Mouse (Mus musculus) heart, embryonic 15.5 days (tissue): Measurements from ENCODE around the gene Utrn. TPM values are rescaled to one million over a fixed set of nuclear protein-coding genes. Genes with fewer than 3 reads are reported as not detected.

Source experiments
- ATAC-seq: fragments of 200-750 bp; cut with Nextera tagmentation; replicated peaks from 2 replicates; pipeline ENCODE4 v1.8.0; 2017; ENCODE audit warnings: low read depth, moderate TSS enrichment; ENCODE audit not compliant: insufficient number of reproducible peaks, insufficient read depth, low FRiP score
- H3K27ac ChIP-seq: fragments of 300-500 bp; sonication (generic); 2 replicates; pipeline ENCODE4 v1.5.1; 2015; ENCODE audit warnings: mild to moderate bottlenecking, inconsistent platforms
- H3K27me3 ChIP-seq: fragments of 300-500 bp; sonication (generic); 2 replicates; pipeline ENCODE4 v1.6.1; 2015; ENCODE audit warnings: inconsistent platforms
- H3K36me3 ChIP-seq: fragments of 300-500 bp; sonication (generic); 2 replicates; pipeline ENCODE4 v1.6.1; 2015; ENCODE audit warnings: mild to moderate bottlenecking, inconsistent platforms
- H3K4me1 ChIP-seq: fragments of 300-500 bp; sonication (generic); replicated peaks from 2 replicates; pipeline ENCODE4 v1.6.1; 2015; ENCODE audit warnings: inconsistent platforms
- H3K4me2 ChIP-seq: fragments of 300-500 bp; sonication (generic); 2 replicates; pipeline ENCODE4 v1.6.1; 2015; ENCODE audit warnings: inconsistent platforms, mild to moderate bottlenecking, moderate library complexity
- H3K4me3 ChIP-seq: fragments of 300-500 bp; sonication (generic); 2 replicates; pipeline ENCODE4 v1.5.1; 2015; ENCODE audit warnings: mild to moderate bottlenecking, inconsistent platforms
- H3K9ac ChIP-seq: fragments of 300-500 bp; sonication (generic); 2 replicates; pipeline ENCODE4 v1.6.1; 2015; ENCODE audit warnings: mild to moderate bottlenecking, inconsistent platforms
- H3K9me3 ChIP-seq: fragments of 300-500 bp; sonication (generic); replicated peaks from 2 replicates; pipeline ENCODE4 v1.6.1; 2016; ENCODE audit warnings: inconsistent platforms
- WGBS: fragments of 180-500 bp; shearing (Covaris S2); methylation state at CpG from one replicate; pipeline ENCODE4 v1.1.7; 2015; ENCODE audit warnings: mixed read lengths; 5-methylcytosine and 5-hydroxymethylcytosine counted together
- polyA plus RNA-seq: library from polyadenylated mRNA; unstranded; fragments of >200 nt; fragmentation: Nextera tagmentation; extraction: Ambion mirVana; gene quantifications from 2 replicates; pipeline ENCODE4 v1.2.1, GENCODE M21; 2015

Utrn gene
- polyA plus RNA-seq, 1 experiment from 2014 or later: 58.8 TPM

DNA sequence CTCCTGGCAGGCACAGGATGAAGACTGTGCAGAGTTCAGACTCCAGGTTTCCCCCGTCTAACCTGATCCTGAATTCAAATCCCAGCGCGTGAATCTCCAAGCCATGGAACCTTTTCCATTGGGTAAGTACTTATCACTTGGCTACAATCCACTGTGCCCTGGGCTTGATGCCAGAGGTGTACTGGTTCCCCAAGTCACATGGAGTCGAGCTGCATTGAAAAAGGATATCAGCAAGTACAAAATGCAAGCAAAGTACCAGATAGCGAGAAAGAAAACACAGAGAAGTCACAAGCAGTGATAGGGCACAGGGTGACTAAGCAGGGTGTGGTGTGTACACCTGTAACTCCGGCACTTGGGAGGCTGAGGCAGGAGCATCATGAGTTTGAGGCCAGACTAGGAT is 14.9 kb downstream of the Utrn start:
- no peaks in the 10 kb centered on the region for H3K27me3 ChIP-seq
- H3K36me3 ChIP-seq: no peaks in the 10 kb centered on the region
- H3K4me3 ChIP-seq: no peak overlapping the region
- peaks cover 47% of the 10 kb centered on the region for H3K4me1 ChIP-seq
- no peaks in the 10 kb centered on the region for H3K9me3 ChIP-seq
- peak; percentile 52 for ATAC-seq
- 37% methylated on average over 6 of the region's 6 CpGs for WGBS
- 0 out of 2 replicates have a peak overlapping the region, but pooled peaks have one; percentile 2 for H3K27ac ChIP-seq
- no peak overlapping the region for H3K4me2 ChIP-seq
- H3K9ac ChIP-seq: no peak overlapping the region

GRCm38 (mm10) chr10:12853776-12854175 is 15.4 kb downstream of the Utrn start:
- Histone ChIP-seq H3K4me1 (peaks cover 47% of the 10 kb centered on the region), H3K4me3 (no peak overlapping the region), H3K27me3 (no peaks in the 10 kb centered on the region), H3K4me2 (no peak overlapping the region), H3K36me3 (no peaks in the 10 kb centered on the region), H3K27ac (peak overlapping the region; percentile 2; the same call in 1 of the 2 replicates), H3K9ac (no peak overlapping the region), H3K9me3 (no peaks in the 10 kb centered on the region)
- 47% methylated on average over 6 of the region's 6 CpGs for WGBS
- no peak for ATAC-seq

GRCm38 (mm10) chr10:12853196-12853620 is 16.0 kb downstream of the Utrn start:
- 59% methylated on average over 7 of the region's 7 CpGs for WGBS
- ATAC-seq: no peak
- Histone ChIP-seq H3K4me3 (no peak overlapping the region), H3K27me3 (no peaks in the 10 kb centered on the region), H3K4me2 (no peak overlapping the region), H3K4me1 (peaks cover 43% of the 10 kb centered on the region), H3K36me3 (no peaks in the 10 kb centered on the region), H3K9ac (no peak overlapping the region), H3K27ac (peak overlapping the region; percentile 2; the same call in 1 of the 2 replicates), H3K9me3 (no peaks in the 10 kb centered on the region)

DNA sequence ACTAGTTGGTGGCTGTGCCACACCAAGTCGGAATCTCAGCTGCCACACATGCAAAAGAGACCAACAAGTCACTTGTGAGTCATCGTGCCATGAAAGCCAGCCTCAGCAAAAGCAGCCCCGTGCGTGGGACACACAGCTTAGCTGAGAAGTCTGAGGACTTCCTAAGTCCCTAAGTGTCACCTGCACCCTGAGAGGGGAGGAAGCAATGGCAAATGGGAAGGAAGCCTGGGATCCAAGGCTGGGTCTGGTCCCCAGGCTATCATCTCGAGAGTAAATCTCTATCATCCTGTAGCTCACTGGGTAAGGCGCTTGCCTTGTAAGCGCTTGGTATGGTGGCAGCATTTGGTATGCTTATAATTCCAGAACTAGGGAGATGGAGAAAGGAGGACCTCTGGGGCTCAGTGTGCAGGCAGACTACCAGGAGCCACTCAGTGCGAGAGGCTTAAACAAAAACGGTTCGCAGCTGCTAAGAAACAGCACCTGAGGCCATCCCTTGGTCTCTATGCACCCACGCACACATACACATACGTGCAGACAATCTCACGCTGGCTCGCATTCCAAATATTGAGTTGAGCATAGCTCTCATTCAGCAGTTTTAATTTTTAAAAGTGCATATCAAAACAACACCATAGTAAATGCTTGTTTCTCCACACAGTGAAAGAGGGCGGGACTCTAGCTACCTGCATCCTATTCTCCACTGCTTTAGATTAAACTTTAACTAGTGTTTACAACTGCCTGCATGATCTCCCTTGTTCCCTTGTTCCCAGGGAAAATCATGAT is 16.6 kb downstream of the Utrn start:
- no peak overlapping the region for H3K4me3 ChIP-seq
- H3K36me3 ChIP-seq: no peaks in the 10 kb centered on the region
- H3K4me1 ChIP-seq: peaks cover 39% of the 10 kb centered on the region
- H3K27ac ChIP-seq: no peak overlapping the region
- H3K27me3 ChIP-seq: no peaks in the 10 kb centered on the region
- no peak overlapping the region for H3K4me2 ChIP-seq
- WGBS: 88% methylated on average over 15 of the region's 15 CpGs
- no peak overlapping the region for H3K9ac ChIP-seq
- no peak for ATAC-seq
- no peaks in the 10 kb centered on the region for H3K9me3 ChIP-seq

GRCm38 (mm10) chr10:12850781-12851471 is 18.2 kb downstream of the Utrn start:
- Histone ChIP-seq H3K27me3 (no peaks in the 10 kb centered on the region), H3K9me3 (no peaks in the 10 kb centered on the region), H3K27ac (no peak overlapping the region), H3K36me3 (no peaks in the 10 kb centered on the region), H3K9ac (no peak overlapping the region), H3K4me1 (peaks cover 38% of the 10 kb centered on the region), H3K4me3 (no peak overlapping the region), H3K4me2 (no peak overlapping the region)
- ATAC-seq: no peak
- WGBS: 64% methylated on average over 7 of the region's 7 CpGs

- no peaks in the 10 kb centered on the region for H3K27me3 ChIP-seq
- no peak overlapping the region for H3K4me3 ChIP-seq
- no peak overlapping the region for H3K4me2 ChIP-seq
- no peak for ATAC-seq
- H3K9ac ChIP-seq: no peak overlapping the region
- H3K36me3 ChIP-seq: no peaks in the 10 kb centered on the region
- no peak overlapping the region for H3K27ac ChIP-seq
- H3K4me1 ChIP-seq: peaks cover 23% of the 10 kb centered on the region
- H3K9me3 ChIP-seq: no peaks in the 10 kb centered on the region
- 62% methylated on average over 10 of the region's 10 CpGs for WGBS
Observed at GRCm38 (mm10) chr10:12848322-12849108, 20.6 kb downstream of the Utrn start.

GRCm38 (mm10) chr10:12842543-12842942 is 26.6 kb downstream of the Utrn start:
- no peak overlapping the region for H3K9ac ChIP-seq
- no peak for ATAC-seq
- H3K4me3 ChIP-seq: no peak overlapping the region
- peaks cover 9% of the 10 kb centered on the region for H3K4me1 ChIP-seq
- no peaks in the 10 kb centered on the region for H3K9me3 ChIP-seq
- WGBS: 74% methylated on average over 4 of the region's 4 CpGs
- no peak overlapping the region for H3K27ac ChIP-seq
- H3K4me2 ChIP-seq: no peak overlapping the region
- no peaks in the 10 kb centered on the region for H3K36me3 ChIP-seq
- no peaks in the 10 kb centered on the region for H3K27me3 ChIP-seq

DNA sequence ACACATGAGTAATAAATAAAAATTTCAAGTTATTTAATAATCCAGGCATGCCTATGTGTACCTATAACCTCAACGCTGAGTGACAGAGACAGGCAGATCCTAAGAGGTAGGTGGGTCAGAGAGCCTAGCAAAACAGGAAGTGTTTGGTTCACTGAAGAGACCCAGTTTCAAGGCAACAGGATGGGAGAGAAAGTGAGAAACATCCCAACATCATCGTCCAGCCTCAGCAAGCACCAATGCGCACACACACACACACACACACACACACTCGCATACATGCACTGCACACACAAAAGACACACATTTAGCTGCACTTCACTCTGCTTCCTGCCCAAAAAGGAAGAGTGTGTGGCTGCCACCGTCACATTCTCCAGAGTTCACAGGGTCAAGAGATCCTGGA is 27.7 kb downstream of the Utrn start:
- Histone ChIP-seq H3K4me3 (no peak overlapping the region), H3K4me1 (peaks cover 10% of the 10 kb centered on the region), H3K9ac (no peak overlapping the region), H3K4me2 (no peak overlapping the region), H3K27me3 (no peaks in the 10 kb centered on the region), H3K27ac (no peak overlapping the region), H3K9me3 (no peaks in the 10 kb centered on the region), H3K36me3 (no peaks in the 10 kb centered on the region)
- 56% methylated on average over 5 of the region's 5 CpGs for WGBS
- no peak for ATAC-seq

GRCm38 (mm10) chr10:12837636-12838035 is 31.5 kb downstream of the Utrn start:
- Histone ChIP-seq H3K4me1 (peaks cover 18% of the 10 kb centered on the region; the same call in 1 of the 2 replicates), H3K4me3 (no peak overlapping the region), H3K27me3 (no peaks in the 10 kb centered on the region), H3K9ac (no peak overlapping the region), H3K27ac (no peak overlapping the region), H3K9me3 (no peaks in the 10 kb centered on the region), H3K36me3 (no peaks in the 10 kb centered on the region), H3K4me2 (no peak overlapping the region)
- ATAC-seq: no peak
- WGBS: 71% methylated on average over 1 of the region's 1 CpGs

GRCm38 (mm10) chr10:12836048-12836816 is 32.9 kb downstream of the Utrn start:
- WGBS: 72% methylated on average over 14 of the region's 14 CpGs
- H3K27ac ChIP-seq: no peak overlapping the region
- H3K4me3 ChIP-seq: no peak overlapping the region
- H3K9me3 ChIP-seq: no peaks in the 10 kb centered on the region
- H3K36me3 ChIP-seq: no peaks in the 10 kb centered on the region
- no peak overlapping the region for H3K4me2 ChIP-seq
- H3K9ac ChIP-seq: no peak overlapping the region
- ATAC-seq: no peak
- H3K27me3 ChIP-seq: no peaks in the 10 kb centered on the region
- peaks cover 13% of the 10 kb centered on the region; the same call in 1 of the 2 replicates for H3K4me1 ChIP-seq
